16 mouse cellular contexts compared by ENCODE assay signal in genomic region chr14:78651696-78652095, GRCm38 (mm10).
"Had no signal": no experiment of that assay in that cellular context is flagged by ENCODE, and none has a peak within 500 bp of the region (broad histone marks: within the 10 kb centered on the region; RNA-seq: fewer than 3 reads in every experiment).

No protein-coding gene starts in this region.

- H3K4me1 ChIP-seq: liver, embryonic 15.5 days; midbrain, embryonic 13.5 days; midbrain, embryonic 15.5 days; neural tube, embryonic 12.5 days had no signal

- H3K4me3 ChIP-seq: liver, embryonic 15.5 days; megakaryocyte, embryonic 14.5 days; midbrain, embryonic 13.5 days; midbrain, embryonic 15.5 days; neural tube, embryonic 12.5 days; stomach, embryonic 15.5 days had no signal

- H3K27me3 ChIP-seq: liver, embryonic 15.5 days; megakaryocyte, embryonic 14.5 days; midbrain, embryonic 13.5 days; midbrain, embryonic 15.5 days; neural tube, embryonic 12.5 days; stomach, embryonic 15.5 days had no signal

- DNase-seq: lung, adult 18-20 months; lung, embryonic 14.5 days; lung, postnatal 10 days; lung, postnatal 4 days; right cerebral cortex, postnatal 14 days; thymus, adult 18-20 months; thymus, postnatal 14 days; thymus, postnatal 36 days had no signal

- H3K9me3 ChIP-seq: liver, embryonic 15.5 days; megakaryocyte, embryonic 14.5 days; midbrain, embryonic 13.5 days; midbrain, embryonic 15.5 days; neural tube, embryonic 12.5 days; stomach, embryonic 15.5 days had no signal

- H3K27ac ChIP-seq: liver, embryonic 15.5 days; midbrain, embryonic 13.5 days; midbrain, embryonic 15.5 days; neural tube, embryonic 12.5 days; stomach, embryonic 15.5 days; stomach, postnatal 0 days had no signal

- H3K4me2 ChIP-seq: liver, embryonic 15.5 days; lung, embryonic 14.5 days; midbrain, embryonic 11.5 days; midbrain, embryonic 13.5 days; midbrain, embryonic 15.5 days; neural tube, embryonic 12.5 days; stomach, embryonic 15.5 days had no signal

- H3K9ac ChIP-seq: liver, embryonic 15.5 days; lung, embryonic 14.5 days; midbrain, embryonic 13.5 days; midbrain, embryonic 15.5 days; neural tube, embryonic 12.5 days; stomach, embryonic 15.5 days had no signal

- ATAC-seq: midbrain, embryonic 13.5 days; midbrain, embryonic 15.5 days had no signal

- H3K36me3 ChIP-seq: liver, embryonic 15.5 days; midbrain, embryonic 13.5 days; midbrain, embryonic 15.5 days; neural tube, embryonic 12.5 days; stomach, embryonic 15.5 days had no signal
